Mouse (Mus musculus) C3H10T1/2 (cell line): Measurements from ENCODE around the gene Fam196a. TPM values are rescaled to one million over a fixed set of nuclear protein-coding genes. Genes with fewer than 3 reads are reported as not detected.

Experiments
- polyA plus RNA-seq, 2 experiments: library from polyadenylated mRNA; unstranded; fragments of >200 nt; fragmentation: generic; extraction: Trizol; gene quantifications; one replicate each; pipeline ENCODE4 v1.2.1; 2012; ENCODE audit warnings: missing spikeins in 2 of 2

Fam196a gene
- polyA plus RNA-seq: under 1 TPM; 0.07 to 0.71 TPM

DNA sequence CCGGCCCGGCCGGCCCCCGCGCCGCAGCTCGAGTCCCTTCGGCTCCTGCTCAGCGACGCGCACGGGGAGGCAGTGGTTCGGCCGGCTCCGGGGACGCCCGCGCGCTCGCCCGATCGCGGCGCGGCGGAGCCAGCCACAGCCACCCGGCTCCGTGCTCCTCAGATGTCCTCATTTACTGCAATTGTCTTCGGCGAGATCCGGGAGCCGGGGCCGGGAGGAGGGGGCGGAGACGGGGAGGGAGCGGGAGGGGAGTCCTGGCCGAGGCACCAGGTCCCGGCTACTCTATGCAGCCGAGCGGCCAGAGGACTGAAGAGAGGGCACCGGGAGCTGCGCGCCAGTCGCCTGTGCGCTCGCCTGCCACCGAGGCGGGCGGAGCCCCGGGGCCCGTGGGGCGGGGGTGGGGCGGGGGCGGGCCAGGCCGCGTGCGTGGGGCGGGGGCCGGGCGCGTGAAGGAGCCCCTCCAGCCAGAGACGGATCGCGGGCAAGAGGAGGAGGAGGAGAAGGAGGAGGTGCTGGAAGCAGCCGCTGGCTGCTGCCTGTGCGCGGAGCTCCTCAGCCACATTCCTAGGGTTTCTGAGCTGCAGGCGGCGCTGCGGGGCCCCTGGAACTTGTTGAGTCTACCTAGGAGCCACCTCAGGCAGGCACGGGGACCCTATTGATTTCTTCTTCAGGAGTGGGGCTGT is at the start of gene Fam196a:
Gene Fam196a, minus strand, starts transcription at position 504 of the 683 bp plus-strand sequence.

